Mouse (Mus musculus): ENCODE results near the gene Zfp607b. TPM values are rescaled to one million over a fixed set of nuclear protein-coding genes. Genes with fewer than 3 reads are reported as not detected.

Gene Zfp607b
- polyA plus RNA-seq, 1 experiment from 2014 or later: 4.9 TPM

DNA sequence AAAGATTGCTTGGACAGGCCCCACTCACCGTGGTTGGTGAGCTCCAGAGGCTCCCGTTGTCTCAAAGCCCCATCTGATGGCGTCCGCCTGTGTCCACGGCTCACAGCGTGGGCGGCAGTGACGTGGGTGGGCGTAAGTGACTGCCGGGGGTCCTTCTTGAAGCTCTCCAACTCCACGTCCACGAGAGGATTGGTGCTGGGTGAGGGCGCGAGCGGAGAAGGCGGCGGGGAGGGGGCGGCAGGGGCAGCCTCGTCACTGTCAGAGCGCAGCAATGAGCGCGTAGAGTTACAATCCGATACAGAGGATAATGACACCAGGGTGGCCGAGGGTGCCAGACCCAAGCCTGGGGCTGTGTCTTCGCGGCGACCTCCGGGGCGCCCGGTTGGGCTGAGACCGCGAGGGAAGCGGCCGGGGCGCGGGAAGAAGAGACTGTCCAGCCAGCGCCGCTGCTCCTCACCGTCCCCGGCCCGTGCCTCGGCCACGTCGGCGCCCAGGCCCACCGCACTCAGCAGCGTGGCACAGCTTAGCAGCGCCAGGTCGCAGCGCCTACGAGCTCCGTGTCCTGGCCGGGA is 31.2 kb upstream of the Zfp607b start:
- H3K9me3 ChIP-seq (replicated peaks): no peaks in the 10 kb centered on the region
- H3K27ac ChIP-seq (replicated peaks): no peak overlapping the region
- no peak for ATAC-seq (ENCODE audit: insufficient number of reproducible peaks, low FRiP score, low TSS enrichment, low read depth)
- H3K4me3 ChIP-seq (replicated peaks): no peak overlapping the region
- H3K9ac ChIP-seq: no peak overlapping the region
- H3K36me3 ChIP-seq: peaks cover 48% of the 10 kb centered on the region
- peaks cover 10% of the 10 kb centered on the region for H3K4me1 ChIP-seq
- H3K4me2 ChIP-seq (replicated peaks): no peak overlapping the region
- peaks cover 58% of the 10 kb centered on the region for H3K27me3 ChIP-seq
- 39% methylated on average over 53 of the region's 53 CpGs for WGBS

DNA sequence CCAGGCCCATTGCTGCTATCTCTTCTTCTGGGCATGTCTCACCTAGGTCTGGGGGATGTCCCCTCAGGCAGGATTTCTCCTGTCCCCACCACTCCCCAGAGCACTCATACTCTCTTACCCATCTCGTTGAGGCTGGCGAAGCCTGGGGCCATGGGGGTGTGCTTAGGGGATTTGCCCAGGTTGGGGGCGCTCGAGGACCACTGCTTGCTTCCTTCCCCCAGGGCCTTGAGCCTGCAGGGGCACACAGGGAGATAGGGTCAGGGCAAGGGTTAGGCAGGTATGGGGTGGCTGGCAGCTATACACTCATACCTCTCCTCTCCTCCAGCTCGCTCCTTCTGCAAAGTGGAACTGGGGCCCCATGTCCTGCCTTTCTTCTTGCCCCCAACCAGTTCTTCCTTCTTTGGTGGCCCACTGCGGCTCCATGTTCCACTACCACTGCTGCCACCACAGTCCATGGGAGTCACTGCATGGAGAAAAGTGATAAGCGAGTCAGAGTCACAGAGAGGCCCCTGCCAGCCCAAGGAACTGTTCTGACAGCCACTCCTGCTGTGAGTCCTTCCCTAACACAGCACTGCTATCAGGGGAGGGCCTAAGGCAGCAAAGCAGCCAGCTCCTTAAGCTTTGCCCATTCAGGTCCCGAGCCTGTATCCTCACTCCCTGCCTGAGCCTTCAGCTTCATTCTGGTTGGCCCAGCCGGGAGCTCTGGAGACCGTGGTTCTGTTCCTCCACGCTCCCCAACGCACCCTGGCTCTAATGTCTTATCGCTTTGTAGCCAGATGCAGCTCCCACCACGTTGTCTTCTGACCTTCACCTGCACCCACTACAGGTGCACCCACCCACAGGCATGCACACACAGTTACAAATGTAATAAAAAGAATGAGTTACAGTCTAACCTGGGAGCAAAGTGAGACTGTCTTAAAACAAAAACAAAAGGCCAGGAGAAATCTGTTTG is 30.2 kb upstream of the Zfp607b start:
- Histone ChIP-seq H3K4me2 (replicated peaks) (no peak overlapping the region), H3K9ac (no peak overlapping the region), H3K9me3 (replicated peaks) (no peaks in the 10 kb centered on the region), H3K27ac (replicated peaks) (no peak overlapping the region), H3K4me3 (replicated peaks) (no peak overlapping the region), H3K36me3 (peaks cover 53% of the 10 kb centered on the region), H3K4me1 (peaks cover 4% of the 10 kb centered on the region), H3K27me3 (peaks cover 47% of the 10 kb centered on the region)
- ATAC-seq (ENCODE audit: insufficient number of reproducible peaks, low FRiP score, low TSS enrichment, low read depth): no peak
- 60% methylated on average over 14 of the region's 14 CpGs for WGBS

DNA sequence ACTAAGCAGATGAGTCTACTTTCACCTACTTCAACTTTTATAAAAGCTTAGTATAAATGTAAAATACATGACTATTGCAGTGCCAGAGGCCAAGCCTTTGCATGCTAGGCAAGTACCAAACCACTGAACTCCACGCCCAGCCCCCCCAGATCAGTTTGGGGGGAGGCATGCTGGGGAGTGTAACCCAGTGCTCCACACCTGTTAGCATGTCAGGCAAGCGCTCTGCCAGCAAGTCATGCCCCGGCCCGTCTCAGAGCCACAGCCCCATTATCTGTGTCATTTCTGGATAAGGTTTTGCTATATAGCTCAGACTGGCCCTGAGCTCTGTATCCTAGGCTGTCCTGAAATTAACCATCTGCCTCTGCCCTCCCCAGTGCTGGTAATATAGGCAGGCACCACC is 27.1 kb upstream of the Zfp607b start:
- Histone ChIP-seq H3K4me3 (replicated peaks) (no peak overlapping the region), H3K9ac (no peak overlapping the region), H3K9me3 (replicated peaks) (no peaks in the 10 kb centered on the region), H3K4me1 (no peaks in the 10 kb centered on the region), H3K27ac (replicated peaks) (no peak overlapping the region), H3K36me3 (peaks cover 54% of the 10 kb centered on the region), H3K27me3 (peaks cover 21% of the 10 kb centered on the region), H3K4me2 (replicated peaks) (no peak overlapping the region)
- ATAC-seq (ENCODE audit: insufficient number of reproducible peaks, low FRiP score, low TSS enrichment, low read depth): no peak
- WGBS: 77% methylated on average over 4 of the region's 4 CpGs

DNA sequence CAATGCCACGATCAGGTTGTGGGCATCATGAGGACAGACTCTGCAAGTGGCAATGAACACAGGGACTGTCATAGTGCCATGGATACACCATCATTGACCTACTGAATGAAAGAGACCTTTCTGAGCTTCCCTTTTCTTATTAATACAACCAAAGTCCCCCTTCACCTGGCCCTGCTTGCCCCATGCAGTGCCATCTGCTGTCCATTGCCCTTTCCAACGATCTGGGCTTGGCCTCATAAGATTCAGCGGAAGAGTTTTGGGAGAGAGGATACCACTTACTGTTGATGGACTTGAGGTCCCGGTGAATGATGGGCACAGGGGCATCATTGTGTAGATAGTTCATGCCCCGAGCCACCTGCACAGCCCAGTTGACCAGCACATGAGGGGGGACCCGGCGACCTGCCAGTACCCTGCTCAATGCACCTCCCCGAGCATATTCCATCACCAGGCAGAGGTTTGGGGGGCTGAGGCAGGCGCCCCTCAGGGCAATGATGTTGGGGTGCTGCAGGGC is 16.0 kb upstream of the Zfp607b start:
- 50% methylated on average over 8 of the region's 9 CpGs for WGBS
- peaks cover 17% of the 10 kb centered on the region for H3K36me3 ChIP-seq
- peak overlapping the region; percentile 85 for H3K4me3 ChIP-seq (replicated peaks)
- no peaks in the 10 kb centered on the region for H3K27me3 ChIP-seq
- H3K9me3 ChIP-seq (replicated peaks): no peaks in the 10 kb centered on the region
- H3K27ac ChIP-seq (replicated peaks): no peak overlapping the region
- no peak for ATAC-seq (ENCODE audit: insufficient number of reproducible peaks, low FRiP score, low TSS enrichment, low read depth)
- H3K4me2 ChIP-seq (replicated peaks): peak overlapping the region; percentile 99
- H3K4me1 ChIP-seq: peaks cover 26% of the 10 kb centered on the region
- H3K9ac ChIP-seq: peak overlapping the region; percentile 83

DNA sequence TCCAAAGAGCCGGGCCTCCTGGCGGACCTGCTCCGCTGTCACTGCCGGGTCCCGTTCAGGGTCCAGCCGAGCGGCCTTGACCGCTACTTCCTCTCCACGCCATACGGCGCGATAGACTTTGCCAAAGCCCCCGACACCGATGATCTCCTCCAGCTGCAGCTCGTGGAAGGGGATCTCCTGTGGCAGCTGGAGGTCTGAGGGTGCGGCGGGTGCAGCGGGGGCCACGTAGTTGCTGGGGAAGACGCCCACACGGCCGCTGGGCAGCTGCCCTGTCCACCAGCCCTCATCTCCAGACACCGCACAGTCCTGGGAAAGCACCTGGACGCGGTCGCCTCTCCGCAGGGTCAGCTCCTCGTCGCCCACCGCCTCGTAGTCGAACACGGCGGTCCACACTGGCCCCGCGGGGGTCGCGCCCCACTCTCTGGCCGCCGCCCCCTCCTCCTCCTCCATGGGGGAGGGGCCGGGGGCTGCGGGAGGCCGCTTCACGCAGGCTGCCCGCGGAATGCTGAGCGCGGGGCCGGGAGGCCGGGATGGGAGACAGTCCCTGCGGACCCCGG is 15.5 kb upstream of the Zfp607b start:
- WGBS: 3% methylated on average over 51 of the region's 52 CpGs
- peaks cover 26% of the 10 kb centered on the region for H3K4me1 ChIP-seq
- no peaks in the 10 kb centered on the region for H3K27me3 ChIP-seq

DNA sequence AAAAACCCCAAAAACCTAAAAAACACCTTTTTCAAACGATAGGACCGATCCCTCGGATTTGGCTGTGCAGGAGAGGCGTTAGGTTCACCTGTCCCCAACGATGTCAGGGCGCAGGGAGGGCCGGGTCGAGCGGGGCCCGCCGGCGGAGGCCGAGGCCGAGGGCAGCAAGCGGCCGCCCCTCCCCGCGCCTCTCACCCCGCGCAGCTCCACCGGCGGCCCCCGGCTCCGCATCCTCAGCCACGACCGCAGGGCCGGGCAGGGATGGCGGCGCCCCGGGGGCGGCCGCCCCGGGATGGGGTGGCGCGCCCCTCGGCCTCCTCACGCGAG is 15.0 kb upstream of the Zfp607b start:
- ATAC-seq (ENCODE audit: insufficient number of reproducible peaks, low FRiP score, low TSS enrichment, low read depth): peak; percentile 61
- Histone ChIP-seq H3K4me2 (replicated peaks) (peak overlapping the region; percentile 99), H3K36me3 (peaks cover 13% of the 10 kb centered on the region; the same call in 1 of the 2 replicates), H3K4me3 (replicated peaks) (peak overlapping the region; percentile 85), H3K9ac (peak overlapping the region; percentile 83), H3K4me1 (peaks cover 26% of the 10 kb centered on the region), H3K27me3 (no peaks in the 10 kb centered on the region), H3K27ac (replicated peaks) (peak overlapping the region; percentile 87), H3K9me3 (replicated peaks) (no peaks in the 10 kb centered on the region)
- WGBS: under 1% methylated on average over 38 of the region's 38 CpGs

More for the DNA sequence above, 15.5 kb upstream of the Zfp607b start:
- ATAC-seq (ENCODE audit: insufficient number of reproducible peaks, low FRiP score, low TSS enrichment, low read depth): 0 out of 2 replicates have a peak, but pooled peaks have one; percentile 10
- Histone ChIP-seq H3K9me3 (replicated peaks) (no peaks in the 10 kb centered on the region), H3K36me3 (peaks cover 13% of the 10 kb centered on the region; the same call in 1 of the 2 replicates), H3K9ac (peak overlapping the region; percentile 83), H3K4me2 (replicated peaks) (peak overlapping the region; percentile 99), H3K27ac (replicated peaks) (0 out of 2 replicates have a peak overlapping the region, but pooled peaks have one; percentile 87), H3K4me3 (replicated peaks) (peak overlapping the region; percentile 85)

DNA sequence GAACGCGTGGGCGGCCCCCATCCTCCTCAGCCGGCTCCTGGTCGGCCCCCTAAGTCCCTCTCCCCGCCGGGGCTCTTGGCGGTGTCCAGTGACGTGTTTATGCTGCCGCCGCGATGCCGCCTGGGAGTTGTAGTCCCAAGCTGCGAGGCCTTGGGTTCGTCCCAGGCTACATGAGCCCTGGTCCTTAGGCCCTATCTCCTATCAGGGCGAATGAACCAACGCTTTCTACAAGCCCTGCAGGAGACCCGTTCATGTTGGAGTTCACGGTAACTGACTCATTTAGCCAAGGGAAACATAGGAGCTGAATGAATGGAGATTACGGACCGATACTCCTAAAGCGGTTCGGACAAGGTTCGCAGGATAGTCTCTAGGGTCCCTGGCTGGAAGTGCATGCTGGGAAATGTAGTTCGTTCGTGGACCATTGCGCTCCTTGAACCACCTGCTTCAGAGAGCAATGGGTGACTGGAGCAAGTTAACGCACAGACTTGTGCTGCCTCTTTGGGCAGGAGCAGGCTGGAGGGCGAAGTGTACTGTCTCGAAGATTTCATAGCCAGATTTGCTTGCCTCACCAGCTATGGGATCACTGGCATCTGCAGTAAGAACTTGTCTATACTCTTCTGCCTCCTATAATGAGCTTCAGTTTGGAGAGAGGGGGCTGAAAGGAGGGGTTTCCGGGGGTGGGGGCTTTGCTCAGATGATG is 14.5 kb upstream of the Zfp607b start, which contains the start of gene Map3k10:
TSS of gene Map3k10 (minus strand) at position 77 of the 700 bp plus-strand sequence.
- peak; percentile 96 for ATAC-seq (ENCODE audit: insufficient number of reproducible peaks, low FRiP score, low TSS enrichment, low read depth)
- peaks cover 13% of the 10 kb centered on the region; the same call in 1 of the 2 replicates for H3K36me3 ChIP-seq
- H3K9me3 ChIP-seq (replicated peaks): no peaks in the 10 kb centered on the region
- H3K9ac ChIP-seq: peak within 1 kb of the TSS; percentile 83
- peak within 1 kb of the TSS; percentile 85 for H3K4me3 ChIP-seq (replicated peaks)
- H3K4me2 ChIP-seq (replicated peaks): peak within 1 kb of the TSS; percentile 99
- H3K27ac ChIP-seq (replicated peaks): peak within 1 kb of the TSS; percentile 87
- peaks cover 26% of the 10 kb centered on the region for H3K4me1 ChIP-seq
- H3K27me3 ChIP-seq: no peaks in the 10 kb centered on the region
- under 1% methylated on average over 31 of the region's 31 CpGs for WGBS

DNA sequence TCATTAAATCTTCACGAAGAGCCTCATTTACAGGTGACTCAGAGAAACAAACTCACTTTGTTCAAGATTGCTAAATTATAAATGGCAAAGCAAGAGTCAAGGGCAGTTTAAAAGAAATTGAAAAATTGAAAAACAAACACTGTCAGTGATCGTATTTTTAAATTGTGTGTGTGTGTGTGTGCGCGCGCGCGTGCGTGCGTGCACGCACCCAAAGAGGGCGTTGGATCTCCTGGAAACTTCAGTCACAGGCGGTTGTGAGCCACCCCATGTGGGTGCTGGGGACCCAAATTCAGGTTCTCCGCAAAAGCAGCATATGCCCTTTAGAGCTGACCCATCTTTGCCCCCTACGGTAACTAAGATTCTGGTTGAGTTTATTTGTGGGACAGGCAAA is 13.9 kb upstream of the Zfp607b start:
- WGBS: 29% methylated on average over 14 of the region's 14 CpGs
- Histone ChIP-seq H3K36me3 (peaks cover 9% of the 10 kb centered on the region; the same call in 1 of the 2 replicates), H3K27me3 (no peaks in the 10 kb centered on the region), H3K4me3 (replicated peaks) (peak overlapping the region; percentile 85), H3K27ac (replicated peaks) (no peak overlapping the region; the same call in 1 of the 2 replicates), H3K4me2 (replicated peaks) (peak overlapping the region; percentile 99), H3K9ac (no peak overlapping the region), H3K4me1 (peaks cover 26% of the 10 kb centered on the region), H3K9me3 (replicated peaks) (no peaks in the 10 kb centered on the region)
- ATAC-seq (ENCODE audit: insufficient number of reproducible peaks, low FRiP score, low TSS enrichment, low read depth): no peak

DNA sequence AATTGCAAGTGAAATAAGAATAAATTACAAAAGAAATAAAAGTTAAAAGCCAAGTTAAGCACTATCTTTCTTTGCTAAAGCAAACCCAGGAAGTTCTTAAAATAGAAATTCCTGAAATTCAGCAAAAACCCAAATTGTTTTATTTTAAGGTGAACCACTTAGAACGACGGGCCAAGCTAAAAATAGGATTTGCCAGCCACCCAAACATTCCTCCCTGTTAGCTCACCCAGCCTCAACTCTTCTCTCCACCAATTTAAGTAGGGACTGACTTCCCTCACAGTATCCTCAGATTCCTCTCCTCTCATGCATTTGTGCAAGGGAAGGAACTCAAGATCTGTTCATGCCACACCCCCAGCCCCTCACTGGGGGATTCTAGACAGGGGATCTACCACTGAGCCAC is 5.9 kb upstream of the Zfp607b start:
- H3K9me3 ChIP-seq (replicated peaks): no peaks in the 10 kb centered on the region
- H3K4me3 ChIP-seq (replicated peaks): no peak overlapping the region
- no peaks in the 10 kb centered on the region for H3K36me3 ChIP-seq
- no peak overlapping the region for H3K27ac ChIP-seq (replicated peaks)
- no peak overlapping the region for H3K9ac ChIP-seq
- no peak overlapping the region for H3K4me2 ChIP-seq (replicated peaks)
- peaks cover 2% of the 10 kb centered on the region for H3K4me1 ChIP-seq
- no peak for ATAC-seq (ENCODE audit: insufficient number of reproducible peaks, low FRiP score, low TSS enrichment, low read depth)
- H3K27me3 ChIP-seq: no peaks in the 10 kb centered on the region
- WGBS: 38% methylated on average over 2 of the region's 2 CpGs

DNA sequence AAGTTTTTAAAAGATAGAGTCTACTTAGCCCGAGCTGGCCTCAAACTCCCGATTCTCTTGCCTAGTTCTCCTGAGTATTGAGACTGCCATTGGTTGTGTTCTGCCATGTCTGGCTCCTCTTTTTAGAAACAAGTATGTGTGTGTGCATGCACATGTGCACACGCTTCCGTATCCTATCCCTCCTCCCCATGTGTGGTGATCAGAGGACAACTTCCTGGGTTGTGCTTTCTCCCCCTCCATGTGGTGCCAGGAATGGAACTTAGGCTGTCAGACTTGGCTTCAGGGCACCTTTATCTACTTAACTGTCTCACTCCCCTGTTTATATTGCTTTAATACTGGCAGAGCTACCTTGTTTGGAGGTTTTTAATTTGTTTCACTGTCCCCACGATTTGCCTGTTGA is 3.9 kb upstream of the Zfp607b start:
- H3K4me1 ChIP-seq: peaks cover 11% of the 10 kb centered on the region
- H3K9me3 ChIP-seq (replicated peaks): no peaks in the 10 kb centered on the region
- ATAC-seq (ENCODE audit: insufficient number of reproducible peaks, low FRiP score, low TSS enrichment, low read depth): no peak
- WGBS: 29% methylated on average over 5 of the region's 5 CpGs
- H3K9ac ChIP-seq: no peak overlapping the region
- H3K4me2 ChIP-seq (replicated peaks): peak overlapping the region; percentile 28; the same call in 1 of the 2 replicates
- H3K36me3 ChIP-seq: no peaks in the 10 kb centered on the region
- no peaks in the 10 kb centered on the region for H3K27me3 ChIP-seq
- no peak overlapping the region for H3K27ac ChIP-seq (replicated peaks)
- no peak overlapping the region for H3K4me3 ChIP-seq (replicated peaks)

Measured in embryonic facial prominence, embryonic 15.5 days (tissue).